Mouse (Mus musculus): Measurements from ENCODE around the gene Aspg.

DNA sequence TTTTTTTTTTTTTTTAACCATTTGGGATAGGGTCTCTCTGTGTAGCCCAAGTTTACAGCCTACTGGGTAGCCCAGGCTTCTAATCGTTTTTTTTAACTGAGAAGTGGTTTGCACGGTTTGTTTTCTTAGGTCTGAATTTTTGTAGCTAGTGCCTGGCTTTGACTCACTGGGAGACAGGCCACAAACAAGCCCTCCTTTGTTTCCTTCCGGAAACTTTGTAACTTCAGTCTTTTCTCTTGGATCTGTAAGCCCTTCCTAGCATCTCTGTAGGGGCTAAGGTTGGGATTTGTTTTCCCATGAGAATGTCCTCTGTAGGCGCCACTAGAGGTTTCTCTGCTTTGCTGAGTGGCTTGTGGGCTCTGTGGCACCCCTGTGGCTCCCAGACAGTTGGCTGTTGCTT, 6.4 kb upstream of the Aspg start:
- TF ChIP-seq CTCF (IDR thresholded peaks at IDR 0.05; ENCODE audit: insufficient read depth, low read length) (no peak), POLR2A (IDR thresholded peaks at IDR 0.05; ENCODE audit: borderline replicate concordance, extremely low read depth, low read depth, low read length) (no peak)

Measured in lung, adult 2 months (tissue).